Mouse (Mus musculus): ENCODE measurements around the gene B3gat1.

B3gat1 gene

GRCm38 (mm10) chr9:26776122-26776902 lies 42.8 kb downstream of the B3gat1 start:
- no peak for DNase-seq (ENCODE audit: low spot score in 2 of 2)

GRCm38 (mm10) chr9:26778421-26778820 lies 44.9 kb downstream of the B3gat1 start:
- no peak for DNase-seq (ENCODE audit: low spot score in 2 of 2)

- DNase-seq (ENCODE audit: low spot score in 2 of 2), result no peak
Observed at GRCm38 (mm10) chr9:26783414-26783975, 50.0 kb downstream of the B3gat1 start.

GRCm38 (mm10) chr9:26792829-26793228 lies 59.3 kb downstream of the B3gat1 start:
- no peak for DNase-seq (ENCODE audit: low spot score in 2 of 2)

- DNase-seq (ENCODE audit: low spot score in 2 of 2), result peak in 1 of 2 experiments; percentile 26
Observed at GRCm38 (mm10) chr9:26798205-26798604, 64.7 kb downstream of the B3gat1 start.

- DNase-seq (ENCODE audit: low spot score in 2 of 2), result no peak
Observed at GRCm38 (mm10) chr9:26798731-26799130, 65.2 kb downstream of the B3gat1 start.

GRCm38 (mm10) chr9:26800357-26800756 lies 66.8 kb downstream of the B3gat1 start:
- no peak for DNase-seq (ENCODE audit: low spot score in 2 of 2)

GRCm38 (mm10) chr9:26804321-26804720 lies 70.8 kb downstream of the B3gat1 start:
- DNase-seq (ENCODE audit: low spot score in 2 of 2), result no peak

- DNase-seq (ENCODE audit: low spot score in 2 of 2), result peak; percentile 93 to 96
Observed at GRCm38 (mm10) chr9:26805935-26806666, 72.6 kb downstream of the B3gat1 start, which contains the start of gene Glb1l2. Glb1l2 (minus strand) TSS chr9:26806468.

GRCm38 (mm10) chr9:26808735-26809134 lies 75.2 kb downstream of the B3gat1 start:
- no peak for DNase-seq (ENCODE audit: low spot score in 2 of 2)

Measured in urinary bladder, adult 18-20 months (tissue).